Mouse (Mus musculus): ENCODE measurements at regions not wholly inside any gene's neighbourhood (a gene's known extent, or its start where the extent isn't known, plus 50 kb on each side); places are given as distances from the start of the nearest gene placed in this dataset.

GRCm38 (mm10) chr17:10062546-10063100 lies 257.0 kb downstream of the Qk start:
- H3K9me3 ChIP-seq (ENCODE audit: low read length) = 0 out of 2 replicates have a peak, but pooled peaks cover 2% of the 10 kb centered on the region
- H3K27me3 ChIP-seq (ENCODE audit: insufficient read depth, low read length) = no peaks in the 10 kb centered on the region
- ATAC-seq (no peak), DNase-seq (ENCODE audit: low spot score) (no peak)
- TF ChIP-seq CTCF (IDR thresholded peaks at IDR 0.05; ENCODE audit: low read depth) = no peak
- H3K4me1 ChIP-seq (ENCODE audit: insufficient read depth, low read length) = no peaks in the 10 kb centered on the region
- no peak overlapping the region for H3K4me3 ChIP-seq (ENCODE audit: low read length)
- H3K9ac ChIP-seq (replicated peaks; ENCODE audit: low read length) = no peak overlapping the region
- H3K36me3 ChIP-seq (ENCODE audit: insufficient read depth, low read length) = no peaks in the 10 kb centered on the region
- no peak overlapping the region for H3K4me2 ChIP-seq (ENCODE audit: low read depth, low read length)
- no peak overlapping the region for H3K27ac ChIP-seq
- WGBS = 78% methylated on average over 8 of the region's 8 CpGs

- TF ChIP-seq CTCF (IDR thresholded peaks at IDR 0.05; ENCODE audit: low read depth) = no peak
- no peak overlapping the region for H3K9ac ChIP-seq (replicated peaks; ENCODE audit: low read length)
- no peak overlapping the region for H3K4me3 ChIP-seq (ENCODE audit: low read length)
- no peak for ATAC-seq
- no peaks in the 10 kb centered on the region for H3K36me3 ChIP-seq (ENCODE audit: insufficient read depth, low read length)
- DNase-seq (ENCODE audit: low spot score) = no peak
- H3K4me1 ChIP-seq (ENCODE audit: insufficient read depth, low read length) = no peaks in the 10 kb centered on the region
- H3K9me3 ChIP-seq (ENCODE audit: low read length) = no peaks in the 10 kb centered on the region
- WGBS = 100% methylated on average over 1 of the region's 1 CpGs
- H3K27me3 ChIP-seq (ENCODE audit: insufficient read depth, low read length) = no peaks in the 10 kb centered on the region
- H3K27ac ChIP-seq = no peak overlapping the region
- H3K4me2 ChIP-seq (ENCODE audit: low read depth, low read length) = no peak overlapping the region
These were observed 261.9 kb downstream of the Qk start for GRCm38 (mm10) chr17:10057736-10058135.

GRCm38 (mm10) chr17:10056096-10056495 lies 263.6 kb downstream of the Qk start:
- Histone ChIP-seq H3K27me3 (ENCODE audit: insufficient read depth, low read length) (no peaks in the 10 kb centered on the region), H3K27ac (no peak overlapping the region), H3K4me3 (ENCODE audit: low read length) (no peak overlapping the region), H3K4me1 (ENCODE audit: insufficient read depth, low read length) (no peaks in the 10 kb centered on the region), H3K9me3 (ENCODE audit: low read length) (no peaks in the 10 kb centered on the region), H3K9ac (replicated peaks; ENCODE audit: low read length) (no peak overlapping the region), H3K4me2 (ENCODE audit: low read depth, low read length) (no peak overlapping the region), H3K36me3 (ENCODE audit: insufficient read depth, low read length) (no peaks in the 10 kb centered on the region)
- no peak for DNase-seq (ENCODE audit: low spot score)
- no peak for TF ChIP-seq CTCF (IDR thresholded peaks at IDR 0.05; ENCODE audit: low read depth)
- ATAC-seq = no peak
- 84% methylated on average over 2 of the region's 2 CpGs for WGBS

GRCm38 (mm10) chr17:10054375-10054774 lies 265.3 kb downstream of the Qk start:
- no peak; the same call in 1 of the 2 replicates for ATAC-seq

GRCm38 (mm10) chr17:10044336-10044735 lies 275.3 kb downstream of the Qk start:
- Histone ChIP-seq H3K4me2 (ENCODE audit: low read depth, low read length) (no peak overlapping the region), H3K4me3 (ENCODE audit: low read length) (no peak overlapping the region), H3K9me3 (ENCODE audit: low read length) (no peaks in the 10 kb centered on the region), H3K27me3 (ENCODE audit: insufficient read depth, low read length) (no peaks in the 10 kb centered on the region), H3K9ac (replicated peaks; ENCODE audit: low read length) (no peak overlapping the region), H3K36me3 (ENCODE audit: insufficient read depth, low read length) (no peaks in the 10 kb centered on the region), H3K27ac (no peak overlapping the region), H3K4me1 (ENCODE audit: insufficient read depth, low read length) (no peaks in the 10 kb centered on the region)
- ATAC-seq (no peak), DNase-seq (ENCODE audit: low spot score) (no peak)
- 73% methylated on average over 5 of the region's 5 CpGs for WGBS
- TF ChIP-seq CTCF (IDR thresholded peaks at IDR 0.05; ENCODE audit: low read depth) = no peak

More at GRCm38 (mm10) chr17:10054375-10054774, 265.3 kb downstream of the Qk start:
- no peak for TF ChIP-seq CTCF (IDR thresholded peaks at IDR 0.05; ENCODE audit: low read depth)
- no peaks in the 10 kb centered on the region for H3K36me3 ChIP-seq (ENCODE audit: insufficient read depth, low read length)
- no peak overlapping the region for H3K27ac ChIP-seq
- H3K4me3 ChIP-seq (ENCODE audit: low read length) = no peak overlapping the region
- H3K9me3 ChIP-seq (ENCODE audit: low read length) = no peaks in the 10 kb centered on the region
- H3K4me2 ChIP-seq (ENCODE audit: low read depth, low read length) = no peak overlapping the region
- no peaks in the 10 kb centered on the region for H3K4me1 ChIP-seq (ENCODE audit: insufficient read depth, low read length)
- DNase-seq (ENCODE audit: low spot score) = no peak
- WGBS = 72% methylated on average over 5 of the region's 5 CpGs
- no peaks in the 10 kb centered on the region for H3K27me3 ChIP-seq (ENCODE audit: insufficient read depth, low read length)
- H3K9ac ChIP-seq (replicated peaks; ENCODE audit: low read length) = no peak overlapping the region

GRCm38 (mm10) chr17:10042042-10042652 lies 277.5 kb downstream of the Qk start:
- no peaks in the 10 kb centered on the region for H3K27me3 ChIP-seq (ENCODE audit: insufficient read depth, low read length)
- DNase-seq (ENCODE audit: low spot score) (no peak), ATAC-seq (no peak)
- H3K9me3 ChIP-seq (ENCODE audit: low read length) = no peaks in the 10 kb centered on the region
- TF ChIP-seq CTCF (IDR thresholded peaks at IDR 0.05; ENCODE audit: low read depth) = no peak
- no peak overlapping the region for H3K9ac ChIP-seq (replicated peaks; ENCODE audit: low read length)
- H3K36me3 ChIP-seq (ENCODE audit: insufficient read depth, low read length) = no peaks in the 10 kb centered on the region
- H3K4me2 ChIP-seq (ENCODE audit: low read depth, low read length) = no peak overlapping the region
- WGBS = 84% methylated on average over 5 of the region's 5 CpGs
- no peak overlapping the region for H3K4me3 ChIP-seq (ENCODE audit: low read length)
- H3K4me1 ChIP-seq (ENCODE audit: insufficient read depth, low read length) = no peaks in the 10 kb centered on the region
- no peak overlapping the region for H3K27ac ChIP-seq

DNA sequence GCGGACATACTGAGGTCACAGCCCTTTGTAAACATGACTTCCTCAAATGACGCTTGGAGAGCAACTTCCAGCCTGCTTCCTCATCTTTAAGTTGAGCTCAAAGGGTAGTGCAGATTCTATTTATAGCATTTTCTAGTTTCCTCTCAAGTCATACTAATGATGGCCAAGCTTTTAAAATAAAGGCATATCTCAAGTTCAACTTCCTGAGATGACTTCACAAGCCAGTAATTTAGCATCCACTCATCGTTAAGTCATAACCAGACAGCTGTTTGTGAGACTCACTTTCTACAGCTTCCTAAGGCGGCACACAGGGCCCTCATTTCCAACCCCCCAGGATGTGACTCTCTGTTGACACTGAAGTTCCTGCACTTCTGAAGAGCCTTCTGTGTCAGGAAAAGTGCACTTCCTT lies 278.7 kb downstream of the Qk start:
- ATAC-seq = no peak
- Histone ChIP-seq H3K4me3 (ENCODE audit: low read length) (no peak overlapping the region), H3K4me2 (ENCODE audit: low read depth, low read length) (no peak overlapping the region), H3K27me3 (ENCODE audit: insufficient read depth, low read length) (no peaks in the 10 kb centered on the region), H3K36me3 (ENCODE audit: insufficient read depth, low read length) (no peaks in the 10 kb centered on the region), H3K27ac (no peak overlapping the region), H3K9me3 (ENCODE audit: low read length) (no peaks in the 10 kb centered on the region), H3K9ac (replicated peaks; ENCODE audit: low read length) (no peak overlapping the region), H3K4me1 (ENCODE audit: insufficient read depth, low read length) (no peaks in the 10 kb centered on the region)
- no peak for DNase-seq (ENCODE audit: low spot score)
- WGBS = 81% methylated on average over 4 of the region's 4 CpGs
- TF ChIP-seq CTCF (IDR thresholded peaks at IDR 0.05; ENCODE audit: low read depth) = no peak
